Mouse (Mus musculus) adrenal gland, postnatal 10 days (tissue): ENCODE results near the gene Ssr1. TPM values are rescaled to one million over a fixed set of nuclear protein-coding genes. Genes with fewer than 3 reads are reported as not detected.
A peak's percentile ranks its signal among the peaks of the same experiment; 100 is the strongest.

Source experiments
- DNase-seq: peaks from one replicate; pipeline ENCODE4 v3.0.0; 2021; ENCODE audit warnings: mixed read lengths
- long read RNA-seq, 2 experiments: library from polyadenylated mRNA; stranded (forward); transcript quantifications; one replicate each; pipeline ENCODE4 v2.0.0; 2021
- total RNA-seq, 2 experiments: library from RNA; stranded (reverse); gene quantifications; 2 replicates each; pipeline ENCODE4 v1.2.3; 2021

The Ssr1 gene
- total RNA-seq: 100 to 1,000 TPM; 117 to 134 TPM
- long read RNA-seq, experiment 1, full-length matches to known transcripts: 146 of 166 reads
- long read RNA-seq, experiment 1, partial matches to known transcripts: 1 of 166 reads
- long read RNA-seq, experiment 1, other reads (novel, unspliced or antisense): 19 of 166 reads
- long read RNA-seq, experiment 2, full-length matches to known transcripts: 59 of 70 reads
- long read RNA-seq, experiment 2, partial matches to known transcripts: 2 of 70 reads
- long read RNA-seq, experiment 2, other reads (novel, unspliced or antisense): 9 of 70 reads

DNA sequence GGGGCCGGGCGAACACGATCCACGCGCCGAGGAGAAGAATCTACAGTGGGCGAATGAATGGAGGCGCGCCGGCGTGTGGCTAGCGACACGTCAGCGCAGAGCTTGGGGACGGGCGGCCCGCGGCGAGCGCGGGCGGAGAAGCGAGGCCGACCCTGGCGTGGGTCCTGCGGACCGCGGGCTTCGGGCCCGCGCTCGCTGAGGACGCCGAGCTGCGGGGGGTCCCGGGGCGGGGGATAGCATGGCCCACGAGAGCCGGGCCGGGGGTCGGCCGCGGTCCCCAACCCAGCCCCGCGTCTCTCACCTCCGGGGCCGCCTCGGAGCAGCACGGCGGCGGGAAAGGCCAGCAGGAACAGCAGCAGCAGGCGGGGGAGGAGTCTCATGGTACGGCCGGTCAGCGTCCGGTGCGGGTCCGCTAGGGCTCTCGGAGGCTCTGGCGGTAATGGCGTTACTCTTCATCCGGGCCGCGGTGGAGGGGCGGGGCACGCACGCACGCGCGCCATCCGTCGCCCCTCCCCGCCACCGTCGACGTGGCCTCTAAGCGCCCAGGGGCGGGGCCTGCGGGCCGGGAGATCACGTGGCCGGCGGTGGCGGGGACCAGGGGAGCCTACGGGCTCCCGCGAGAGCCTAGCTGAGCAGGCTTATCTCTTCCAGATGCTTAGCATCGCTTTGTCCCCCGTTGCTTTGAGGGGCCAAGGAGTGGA, at the start of gene Ssr1:
Ssr1 (minus strand) TSS at position 514 of the 701 bp plus-strand sequence.
- peak; percentile 98 for DNase-seq

- peak; percentile 32 for DNase-seq
Observed at GRCm38 (mm10) chr13:38037811-38038210, 43.8 kb upstream of the Ssr1 start.

DNA sequence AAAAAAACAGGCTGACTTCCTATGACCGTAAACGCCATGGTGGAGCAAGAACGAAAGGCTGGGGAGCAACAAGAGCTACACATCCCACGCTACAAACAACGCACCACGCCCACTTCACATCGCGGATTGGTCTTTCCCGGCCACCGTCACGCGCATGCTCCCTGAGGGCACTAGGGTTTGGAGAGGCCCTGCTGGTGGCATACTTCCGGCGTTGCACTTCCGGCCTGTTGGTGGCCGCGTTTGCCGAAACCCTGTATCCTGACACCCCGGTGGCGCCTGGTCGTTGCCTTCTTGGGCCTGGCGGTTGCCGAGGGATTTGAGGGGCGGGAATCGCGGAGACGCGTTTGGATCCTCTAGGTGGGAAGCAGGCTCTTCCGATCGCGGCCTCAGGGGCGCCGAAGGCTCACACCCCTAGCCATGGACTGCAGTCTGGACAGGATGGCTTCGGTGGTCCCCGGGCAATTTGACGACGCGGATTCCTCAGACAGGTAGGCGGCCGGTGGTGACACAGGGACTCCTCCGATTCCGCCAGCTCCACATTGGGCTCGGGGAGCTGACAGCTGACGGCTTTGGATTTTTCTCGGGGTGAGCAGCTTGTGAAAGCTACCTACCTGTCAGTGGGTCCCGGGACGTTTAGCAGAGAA, 43.1 kb upstream of the Ssr1 start, which contains the start of gene Cage1:
Cage1 (minus strand) TSS at position 26 of the 644 bp plus-strand sequence.
- peak; percentile 98 for DNase-seq

DNA sequence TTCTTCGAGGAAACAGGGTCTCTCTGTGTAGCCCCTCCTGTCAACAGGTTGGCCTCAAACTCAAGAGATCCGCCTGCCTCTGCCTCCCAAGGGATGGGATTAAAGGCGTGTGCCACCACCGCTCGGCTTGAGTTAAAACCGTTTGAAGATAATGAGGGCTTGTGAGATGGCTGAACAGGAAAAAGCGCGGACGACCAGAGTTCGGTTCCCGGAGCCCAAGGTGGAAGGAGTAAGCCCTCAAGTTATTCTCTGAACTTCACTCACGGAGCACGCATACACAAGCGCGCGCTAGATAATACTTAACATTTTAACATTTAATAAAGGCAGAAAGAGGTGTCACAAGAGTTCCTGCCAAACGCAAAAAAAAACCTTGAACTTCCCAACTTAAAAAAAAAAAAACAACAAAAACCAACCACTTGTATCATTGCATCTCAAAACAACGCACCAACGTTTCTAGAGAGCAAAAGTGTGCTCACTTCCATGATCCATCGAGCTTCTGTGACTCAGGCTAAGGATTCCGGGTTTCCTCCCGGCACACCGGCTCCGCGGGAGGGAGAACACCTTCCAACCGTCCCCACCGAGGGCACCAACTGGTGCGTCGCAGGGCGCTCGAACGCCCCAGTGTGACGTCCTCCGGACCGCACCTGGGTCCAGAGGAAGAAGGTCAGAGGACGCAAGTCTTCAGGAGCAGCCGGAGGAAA, 42.5 kb upstream of the Ssr1 start, which contains the start of gene Riok1:
Riok1 (plus strand) TSS at position 653 of the 701 bp plus-strand sequence.
- peak; percentile 28 for DNase-seq

DNA sequence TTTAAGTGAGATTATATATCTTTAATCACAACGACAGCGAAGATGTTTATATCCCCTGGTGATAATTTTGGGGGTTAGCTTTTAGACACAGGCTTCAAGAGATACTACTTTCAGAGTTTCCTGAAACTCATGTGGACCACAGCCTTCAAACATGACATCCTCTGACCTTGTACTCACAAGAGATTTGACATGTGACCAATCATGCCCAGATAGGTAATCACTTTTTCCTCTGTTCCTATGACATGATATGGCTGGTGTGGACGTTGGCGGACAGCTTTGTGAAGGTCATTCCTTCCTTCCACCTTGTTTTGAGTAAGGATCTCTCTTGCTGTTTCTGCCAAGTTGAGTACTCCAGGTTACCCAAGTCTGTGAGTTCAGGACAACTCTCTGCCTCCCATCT, 34.4 kb upstream of the Ssr1 start:
- DNase-seq: no peak

DNA sequence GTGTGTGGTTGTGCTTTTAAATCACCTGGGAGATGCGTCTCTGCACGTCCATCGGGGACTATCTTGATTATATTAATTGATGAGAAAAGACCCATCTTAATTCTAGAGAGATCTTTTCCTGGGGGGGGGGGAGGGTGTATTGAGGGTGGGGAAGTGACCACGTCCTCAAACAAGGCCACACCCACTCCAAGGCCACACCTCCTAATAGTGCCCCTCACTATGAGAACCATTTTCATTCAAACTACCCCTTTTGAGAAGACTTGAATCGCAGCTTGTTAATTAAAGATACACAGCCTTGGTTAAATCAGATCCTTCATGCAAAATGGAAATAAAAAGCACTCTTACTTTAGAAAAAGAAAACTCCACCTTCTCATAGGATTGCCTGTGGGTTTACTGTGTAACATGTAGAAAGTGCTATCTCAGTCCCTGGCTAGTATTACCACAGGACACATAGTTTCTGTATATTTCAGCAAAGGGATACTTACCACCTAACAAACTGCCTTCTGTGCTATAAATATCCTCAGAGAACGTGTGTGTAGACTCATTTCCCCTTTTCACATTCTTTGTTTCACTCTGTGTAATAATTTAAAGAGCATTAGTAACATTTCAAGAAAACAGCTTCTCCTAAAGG, 33.7 kb upstream of the Ssr1 start:
- DNase-seq: no peak

DNA sequence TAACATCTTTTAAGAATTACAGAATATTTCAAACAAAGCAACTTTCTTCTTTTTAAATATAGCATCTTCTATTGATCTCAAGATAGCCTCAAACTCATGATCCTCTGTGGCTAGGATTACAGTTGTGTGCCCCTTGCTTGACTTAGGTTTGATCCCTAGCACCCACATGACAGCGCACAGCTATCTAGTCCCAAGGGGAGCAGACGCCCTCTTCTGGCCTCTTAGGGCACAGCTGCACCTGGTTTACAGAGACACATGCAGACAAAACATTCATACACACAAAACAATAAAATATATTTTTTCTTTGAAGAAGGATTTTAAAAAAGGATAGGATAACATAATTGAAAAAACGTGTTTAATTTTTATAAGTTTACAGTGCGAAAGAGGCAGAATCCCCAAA, 31.9 kb upstream of the Ssr1 start:
- DNase-seq: no peak

DNA sequence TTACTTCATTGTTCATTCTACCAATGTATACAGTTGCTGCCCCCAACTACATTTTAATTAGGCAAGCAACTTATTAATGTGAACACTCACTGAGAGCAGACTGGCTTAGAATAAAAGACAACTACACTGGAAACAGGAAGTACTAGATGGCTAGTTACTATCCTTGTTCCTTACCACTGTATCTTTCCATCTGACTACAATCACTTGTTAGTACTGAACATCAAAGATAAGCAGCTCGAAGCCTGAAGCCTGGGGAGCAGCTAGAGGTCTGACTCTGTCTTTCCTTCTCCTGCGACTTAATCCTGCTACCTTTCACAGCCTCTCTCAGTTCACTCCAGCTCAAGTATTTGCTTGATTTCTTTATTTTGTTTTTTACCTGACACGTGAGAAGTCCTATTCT, 24.8 kb upstream of the Ssr1 start:
- DNase-seq: no peak

- no peak for DNase-seq
Observed at GRCm38 (mm10) chr13:38015591-38015990, 21.6 kb upstream of the Ssr1 start.

- DNase-seq: no peak
Observed at GRCm38 (mm10) chr13:38012436-38012835, 18.4 kb upstream of the Ssr1 start.

DNA sequence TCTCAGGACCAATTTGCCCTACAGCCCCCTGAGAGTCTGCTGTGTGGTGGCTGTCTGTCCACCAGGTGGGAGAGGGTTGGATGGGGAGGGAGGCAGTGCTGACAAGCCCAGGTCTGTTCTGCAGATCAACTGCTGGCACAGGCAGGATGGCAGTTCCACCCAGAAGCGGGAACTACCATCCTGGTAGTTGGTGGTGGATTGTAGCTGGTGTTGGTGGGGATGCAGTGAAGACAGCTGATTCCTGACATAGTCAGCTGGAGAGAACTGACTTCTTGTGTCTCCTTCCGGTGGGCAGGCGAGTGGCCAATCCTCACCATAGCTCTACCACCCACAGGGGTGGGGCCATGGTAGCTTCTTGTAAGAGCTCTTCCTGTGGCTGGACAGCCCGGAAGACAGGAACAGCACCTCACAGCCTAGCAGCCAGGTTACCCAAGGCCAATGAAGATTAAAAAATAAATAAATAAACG, 16.5 kb upstream of the Ssr1 start:
- no peak for DNase-seq

DNA sequence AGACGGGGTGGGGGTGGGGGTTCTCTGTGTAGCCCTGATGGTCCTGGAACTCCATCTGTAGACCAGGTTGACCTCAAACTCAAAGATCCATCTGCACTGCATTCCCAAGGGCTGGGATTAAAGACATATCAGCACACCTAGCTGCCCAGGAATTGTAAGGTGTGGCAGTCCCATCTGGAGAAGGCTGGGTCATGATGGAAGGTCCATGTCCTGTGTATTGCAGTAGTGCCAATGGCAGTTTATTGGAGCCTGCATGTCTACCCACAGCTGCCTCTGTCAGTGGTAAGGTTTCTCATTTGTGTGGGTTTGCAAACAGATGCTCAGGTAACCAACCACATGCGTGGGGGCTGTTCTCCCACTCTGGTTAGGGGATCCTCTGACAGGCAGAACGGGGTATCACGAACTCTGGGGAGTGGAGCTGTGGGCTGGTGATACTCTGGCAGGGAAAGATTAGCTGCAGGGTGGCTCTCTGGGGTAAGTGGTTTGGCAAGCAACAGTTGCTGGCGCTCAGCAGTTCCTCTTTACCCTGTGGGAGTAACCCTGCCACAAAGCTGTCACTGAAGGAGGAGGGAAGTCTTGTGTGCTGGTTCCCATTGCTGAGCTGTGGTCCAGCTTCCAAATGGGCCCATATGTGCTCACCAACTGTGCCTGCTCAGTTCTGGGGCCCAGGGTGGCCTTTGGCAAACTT, 15.8 kb upstream of the Ssr1 start:
- no peak for DNase-seq

GRCm38 (mm10) chr13:38007972-38008371, 14.0 kb upstream of the Ssr1 start:
- no peak for DNase-seq

DNA sequence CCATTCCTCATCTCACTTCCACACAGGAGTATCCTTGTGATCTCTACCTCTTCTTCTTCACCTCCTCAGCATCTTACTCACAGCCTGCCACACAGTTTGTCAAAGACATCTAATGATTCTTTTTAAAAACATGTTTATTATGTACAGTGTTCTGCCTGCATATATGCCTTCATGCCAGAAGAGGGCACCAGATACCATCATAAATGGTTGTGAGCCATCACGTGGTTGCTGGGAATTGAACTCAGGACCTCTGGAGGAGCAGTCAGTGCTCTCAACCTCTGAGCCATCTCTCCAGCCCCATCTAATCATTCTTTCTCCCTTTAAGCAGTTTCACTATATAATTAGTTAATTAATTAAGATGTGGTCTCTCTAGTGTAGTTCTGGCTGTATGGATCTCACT, 8.4 kb upstream of the Ssr1 start:
- DNase-seq: no peak

DNA sequence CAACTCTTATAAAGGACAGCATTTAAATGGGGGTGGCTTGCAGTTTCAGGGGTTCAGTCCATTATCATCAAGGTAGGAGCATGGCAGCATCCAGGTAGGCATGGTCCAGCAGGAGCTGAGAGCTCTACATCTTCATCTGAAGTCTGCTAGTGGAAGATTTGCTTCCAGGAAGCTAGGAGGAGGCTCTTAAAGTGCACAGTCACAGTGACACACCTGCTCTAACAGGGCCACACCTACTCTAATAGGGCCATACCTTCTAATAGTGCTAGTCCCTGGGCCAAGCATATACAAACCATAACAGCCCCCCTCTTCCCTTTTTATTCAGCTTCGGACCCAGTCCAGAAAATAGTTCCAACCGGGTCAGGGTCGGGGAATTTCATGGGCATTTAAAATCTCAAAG, 5.7 kb upstream of the Ssr1 start:
- DNase-seq: no peak

DNA sequence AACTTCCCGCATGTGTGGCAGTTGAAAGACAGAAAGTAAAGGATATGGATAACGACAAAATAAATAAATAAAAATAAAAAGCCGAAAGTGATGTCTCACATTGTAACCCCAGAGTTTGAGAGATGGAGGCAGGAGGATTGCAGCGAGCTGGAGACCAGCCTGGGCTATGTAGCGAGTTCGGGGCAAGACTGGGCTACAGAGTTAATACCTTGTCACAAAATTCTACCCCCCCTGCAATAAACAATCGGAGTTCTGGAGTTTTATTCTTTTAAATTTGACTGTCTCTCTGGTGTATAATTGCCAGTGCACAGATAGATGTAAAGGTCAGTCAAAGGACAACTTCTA, 360 bp upstream of the Ssr1 start:
- no peak for DNase-seq

DNA sequence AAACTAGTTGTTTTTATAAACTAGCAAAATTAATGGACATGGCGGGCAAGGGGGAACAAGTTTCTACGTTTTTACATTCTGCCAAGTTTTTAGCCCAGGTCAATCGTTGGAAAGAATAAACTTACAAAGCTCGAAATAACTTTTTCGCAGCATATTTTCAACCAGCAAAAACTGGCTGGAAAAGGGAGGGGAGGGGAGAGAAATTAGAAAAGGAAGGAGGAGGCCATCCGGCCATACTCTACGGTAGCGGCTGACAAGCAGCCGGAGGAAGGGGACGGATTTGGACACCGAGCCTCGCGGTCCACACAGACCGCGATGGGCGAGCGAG, 677 bp downstream of the Ssr1 start:
- no peak for DNase-seq

DNA sequence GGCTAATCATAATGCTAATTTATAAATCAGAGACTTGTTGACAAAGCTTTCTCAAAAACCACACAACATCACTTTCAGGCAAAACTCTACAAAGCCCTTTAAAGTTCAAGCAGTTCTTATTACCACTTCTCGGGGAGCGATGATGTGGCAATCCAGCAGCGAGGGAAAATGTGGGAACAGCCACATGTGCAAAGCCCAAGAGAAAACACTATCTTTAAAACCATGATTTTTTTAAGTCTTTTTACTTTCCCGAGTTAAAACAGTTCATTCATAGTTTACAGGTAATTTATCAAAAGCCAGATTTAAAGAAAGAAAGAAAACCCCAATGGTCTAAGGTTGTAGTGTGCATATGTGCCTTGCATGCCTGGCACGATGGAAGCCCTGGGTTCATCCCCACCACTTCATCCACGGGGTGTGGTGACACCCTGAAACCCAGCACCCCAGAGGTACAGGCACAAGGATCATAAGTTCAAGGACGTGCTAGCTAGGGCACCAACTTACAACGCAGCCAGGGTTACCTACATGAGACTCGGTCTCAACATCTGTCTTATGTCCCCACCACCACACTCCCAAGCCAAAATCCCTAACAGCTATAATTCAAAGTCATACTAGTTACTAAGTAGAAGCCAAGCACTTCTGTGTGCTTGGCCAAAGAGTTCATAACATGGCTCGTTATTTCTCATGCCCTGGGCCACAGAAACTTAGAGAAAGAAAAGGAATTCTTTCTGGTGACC, 1.2 kb downstream of the Ssr1 start:
- no peak for DNase-seq

GRCm38 (mm10) chr13:37989701-37990100, 4.3 kb downstream of the Ssr1 start:
- DNase-seq: no peak

DNA sequence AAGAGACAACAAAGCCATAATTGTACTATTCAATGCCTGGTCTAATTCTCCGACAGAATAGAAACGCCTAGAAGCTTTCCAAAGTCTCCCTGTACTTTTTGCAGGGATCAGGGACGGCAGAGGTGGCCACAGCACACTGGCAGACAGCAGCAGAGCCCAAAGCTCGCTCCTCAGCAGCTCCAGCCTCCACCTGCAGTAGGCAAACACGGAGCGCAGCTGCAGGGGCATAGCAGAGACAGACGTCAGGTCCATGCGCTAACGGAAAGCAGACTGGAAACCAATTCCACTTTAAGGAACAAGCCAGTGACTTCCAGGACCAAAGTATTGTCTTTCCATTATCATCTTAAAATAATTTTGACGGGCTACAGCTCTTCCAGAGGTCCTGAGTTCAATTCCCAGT, 7.9 kb downstream of the Ssr1 start:
- no peak for DNase-seq

DNA sequence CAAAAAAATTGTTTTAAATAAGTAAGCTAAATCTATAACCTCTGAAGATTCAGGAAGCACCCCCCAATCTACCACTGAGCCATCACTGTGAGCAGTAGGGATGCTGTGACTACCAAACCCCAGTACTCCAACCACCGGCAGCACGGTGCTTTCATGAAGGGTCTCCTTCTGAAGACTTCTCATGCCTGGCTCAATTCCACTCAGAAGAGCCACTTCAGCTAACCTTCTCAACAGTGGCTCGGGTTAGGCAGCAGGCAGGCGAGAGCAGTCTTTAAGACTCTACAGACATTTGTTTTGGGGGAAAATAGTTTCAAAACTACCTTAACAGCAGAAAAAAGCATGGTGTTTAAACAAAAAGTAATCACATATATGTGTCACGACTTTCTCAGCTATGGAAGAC, 13.0 kb downstream of the Ssr1 start:
- no peak for DNase-seq
